Mouse (Mus musculus) left cerebral cortex, adult 18-20 months (tissue): ENCODE measurements around the gene AI481877. TPM values are rescaled to one million over a fixed set of nuclear protein-coding genes. Genes with fewer than 3 reads are reported as not detected.

Experiments
- DNase-seq, 2 experiments: peaks; one replicate each; pipeline ENCODE4 v3.0.0; 2021 to 2022; ENCODE audit warnings: low spot score in 2 of 2, mixed read lengths in 1 of 2
- total RNA-seq, 2 experiments: library from RNA; stranded (reverse); gene quantifications; 2 replicates each; pipeline ENCODE4 v1.2.3; 2021

The AI481877 gene
- total RNA-seq, 2 experiments from 2014 or later = not detected

DNA sequence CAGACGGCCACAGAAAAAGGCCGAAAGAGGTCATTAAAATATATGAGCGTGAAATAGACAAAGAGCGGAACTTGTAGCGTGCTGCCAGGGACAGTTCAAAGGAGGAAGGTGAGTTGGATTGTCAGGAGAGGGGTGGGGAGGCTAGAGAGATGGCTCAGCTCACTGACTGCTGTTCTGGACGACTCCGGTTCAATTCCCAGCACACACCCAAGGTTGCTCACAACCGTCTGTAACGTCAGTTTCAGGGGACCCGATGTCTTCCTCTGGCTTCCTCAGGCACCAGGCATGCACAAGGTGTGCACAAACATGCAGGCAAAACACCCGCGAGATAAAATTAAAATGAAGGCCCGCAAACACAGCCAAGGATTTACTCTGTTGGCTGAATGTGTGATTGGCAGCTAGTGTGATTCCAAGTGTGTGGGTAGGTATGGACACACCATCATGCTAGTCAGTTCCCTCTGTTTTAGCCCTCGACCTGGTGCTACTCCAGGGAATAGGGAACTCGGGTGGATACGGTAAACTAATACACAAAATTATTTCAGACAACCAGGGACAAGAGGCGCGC, 102.9 kb downstream of the AI481877 start:
- no peak for DNase-seq

DNA sequence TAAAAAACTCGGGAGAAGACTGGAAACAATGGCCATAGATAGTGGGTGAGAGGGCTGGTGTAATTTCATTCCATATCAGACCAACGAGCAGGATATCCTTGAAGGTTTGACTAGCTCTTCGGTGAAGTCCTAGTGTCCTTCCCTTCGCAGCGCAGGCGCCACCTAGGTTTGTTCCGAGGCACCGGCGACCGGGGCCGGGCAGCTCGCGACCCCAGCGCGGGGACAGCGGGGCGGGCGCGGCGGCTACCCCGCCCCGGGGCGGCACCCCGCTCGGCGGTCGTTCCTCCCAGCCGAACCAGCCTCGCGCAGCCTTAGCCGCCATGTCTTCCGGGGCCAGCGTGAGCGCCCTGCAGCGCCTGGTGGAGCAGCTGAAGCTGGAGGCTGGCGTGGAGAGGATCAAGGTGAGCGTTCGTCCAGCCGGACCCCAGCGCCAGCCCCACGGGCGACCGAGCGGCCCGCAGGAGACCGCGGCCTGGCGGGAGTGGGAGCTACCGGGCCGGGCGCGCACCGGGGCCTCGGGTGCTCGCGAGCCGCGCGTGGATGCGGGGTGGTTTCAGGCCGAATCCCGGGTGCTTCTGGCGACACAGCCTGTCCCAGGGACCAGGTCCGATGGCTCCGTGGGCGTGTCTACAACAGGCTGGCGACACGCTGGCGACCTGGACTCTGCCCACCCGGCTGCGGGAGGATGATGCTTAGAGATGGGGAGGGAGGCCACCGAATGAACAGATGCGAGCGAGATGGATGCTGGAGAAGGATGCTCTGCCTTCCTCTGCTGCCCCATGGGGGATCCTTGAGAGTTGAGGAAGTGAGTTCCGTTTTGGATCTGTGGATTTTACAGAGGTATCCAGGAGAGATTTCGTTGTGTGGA, 103.6 kb downstream of the AI481877 start, which contains the start of gene Gng10:
Gng10 (plus strand) TSS at position 171 of the 868 bp plus-strand sequence.
- peak; percentile 48 to 74 for DNase-seq

DNA sequence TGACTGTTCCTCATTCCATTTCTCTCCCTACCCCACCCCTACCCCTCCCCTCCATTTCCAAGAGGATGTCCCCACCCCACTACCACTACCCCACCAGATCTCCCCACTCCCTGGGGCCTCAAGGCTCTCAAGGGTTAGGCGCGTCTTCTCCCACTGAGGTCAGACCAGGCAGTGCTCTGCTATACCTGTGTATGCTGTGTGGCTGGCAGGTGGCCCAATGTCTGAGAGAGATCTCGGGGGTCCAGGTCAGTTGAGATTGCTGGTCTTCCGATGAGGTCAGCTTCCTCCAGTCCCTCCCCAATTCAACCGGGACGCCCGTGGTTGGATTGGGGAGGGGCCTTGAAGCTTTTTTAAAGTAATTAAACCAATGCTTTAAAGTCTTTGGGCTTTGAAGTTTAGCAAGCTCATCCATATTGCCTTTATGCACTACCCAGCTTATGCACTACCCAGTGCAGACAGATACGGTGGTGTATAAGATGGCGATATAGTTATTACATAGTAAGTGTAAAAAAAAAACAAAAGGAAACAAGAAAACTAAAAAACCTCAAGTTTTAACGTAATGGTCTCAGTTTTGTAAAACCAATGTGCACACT, 104.4 kb downstream of the AI481877 start:
- no peak for DNase-seq

DNA sequence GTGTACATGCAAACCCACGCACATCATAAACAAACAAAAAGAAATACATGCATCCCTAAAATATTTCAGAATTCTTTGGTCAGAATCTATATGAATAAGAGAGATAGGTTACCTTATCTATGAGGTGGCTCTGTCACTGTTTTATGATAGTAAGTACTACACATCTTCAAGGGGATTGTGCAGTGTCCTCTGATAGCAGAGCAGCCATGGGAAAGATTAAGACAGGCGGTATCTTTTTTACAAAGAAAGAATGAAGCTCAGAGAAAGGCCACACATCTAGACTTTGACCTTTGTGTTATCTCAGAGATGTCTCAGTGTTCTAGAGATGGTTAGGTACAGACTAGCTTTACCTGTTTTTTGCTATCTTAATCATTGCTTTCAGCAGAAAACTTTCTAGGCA, 121.9 kb downstream of the AI481877 start:
- no peak for DNase-seq

DNA sequence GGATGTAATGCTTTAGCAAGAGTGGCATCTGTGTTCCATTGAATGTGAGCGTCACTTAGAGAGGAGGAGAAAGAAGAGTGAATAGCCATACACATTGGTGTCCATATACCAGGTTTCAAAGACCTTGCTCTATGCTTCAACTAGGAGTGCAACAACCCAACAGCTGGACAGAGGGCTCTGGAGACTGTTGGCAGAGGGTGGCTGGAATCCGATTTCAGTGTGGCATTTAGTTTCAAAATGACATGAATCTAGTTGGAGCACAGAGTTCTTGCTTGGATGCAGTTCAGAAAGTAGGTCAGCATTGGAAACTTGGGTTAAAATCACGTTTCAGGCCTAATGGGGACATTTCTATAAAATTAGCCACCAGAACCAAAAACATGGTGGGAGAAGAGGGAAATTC, 123.6 kb downstream of the AI481877 start:
- DNase-seq = no peak

DNA sequence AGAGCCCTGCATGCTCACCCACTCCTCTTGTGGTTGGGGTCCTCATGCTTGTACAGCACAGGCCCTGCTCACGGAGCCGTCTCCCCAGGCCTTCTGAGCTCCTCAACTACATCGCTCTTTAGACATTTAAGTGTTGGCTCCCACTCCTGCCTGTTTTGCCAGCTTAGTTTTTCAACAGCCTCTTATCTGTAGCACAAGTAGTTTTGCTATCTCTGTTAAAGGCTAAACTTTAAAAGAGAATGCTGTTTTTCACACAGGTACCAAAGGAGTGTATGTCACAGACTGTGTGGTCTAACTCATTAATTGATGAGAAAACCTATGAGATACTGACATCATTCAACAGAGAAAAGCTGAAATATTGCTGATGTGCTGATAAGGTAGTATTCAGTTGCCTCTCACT, 127.3 kb downstream of the AI481877 start:
- no peak for DNase-seq

DNA sequence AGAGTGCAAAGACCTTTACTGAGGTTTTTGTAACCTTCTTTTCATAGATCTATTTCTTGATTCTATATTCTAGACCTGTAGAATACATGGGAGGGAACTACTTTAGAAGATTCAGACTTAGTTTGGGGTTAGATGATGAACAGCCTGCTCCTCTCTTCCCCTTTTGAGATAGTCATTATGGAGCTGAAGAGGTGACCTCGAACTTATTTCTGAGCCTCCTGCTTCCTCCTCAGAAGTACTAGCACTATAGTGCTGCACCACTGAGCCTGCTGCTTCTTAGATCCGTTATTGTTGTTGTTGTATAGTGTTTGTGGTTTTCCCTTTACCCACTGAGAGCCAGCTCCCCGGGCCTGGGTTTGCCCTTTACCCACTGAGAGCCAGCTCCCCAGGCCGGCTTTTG, 129.1 kb downstream of the AI481877 start:
- no peak for DNase-seq

DNA sequence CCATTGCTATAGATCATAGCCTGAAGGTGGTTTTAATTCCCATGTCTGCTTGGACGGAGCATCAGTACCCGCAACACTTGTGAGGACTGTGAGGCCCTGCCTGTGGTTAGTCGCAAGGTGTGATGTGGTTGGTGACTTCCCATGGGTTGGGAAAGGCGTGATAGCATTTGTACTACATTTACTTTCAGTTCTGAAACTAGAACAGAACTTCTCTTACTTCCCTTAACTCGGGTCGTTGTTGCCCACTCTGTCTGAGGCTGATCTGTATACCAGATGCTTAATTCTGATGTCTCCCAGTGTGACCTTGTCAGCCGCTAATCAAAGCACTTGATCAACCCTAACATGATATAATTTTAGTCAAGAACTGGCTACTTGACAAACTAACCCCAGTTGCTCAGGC, 129.6 kb downstream of the AI481877 start:
- DNase-seq = no peak

DNA sequence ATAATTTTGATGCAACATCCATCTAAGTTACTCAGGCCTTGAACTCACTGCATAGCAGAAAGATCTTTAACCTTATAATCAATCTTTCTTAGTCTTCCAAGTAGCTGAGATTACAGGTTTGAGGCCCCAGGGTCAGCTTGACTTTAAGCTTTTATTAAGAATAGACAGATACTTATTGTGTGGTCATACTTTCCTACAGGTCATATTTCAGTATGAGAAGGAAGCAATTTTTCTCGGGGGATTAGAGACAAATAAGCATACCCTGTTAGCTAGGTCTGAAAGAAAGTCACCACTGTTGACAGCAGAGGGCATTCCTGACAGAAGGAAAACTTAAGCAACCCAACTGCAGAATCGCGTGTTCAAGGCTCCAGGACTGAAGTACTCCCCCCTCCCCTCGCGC, 130.8 kb downstream of the AI481877 start:
- no peak for DNase-seq

DNA sequence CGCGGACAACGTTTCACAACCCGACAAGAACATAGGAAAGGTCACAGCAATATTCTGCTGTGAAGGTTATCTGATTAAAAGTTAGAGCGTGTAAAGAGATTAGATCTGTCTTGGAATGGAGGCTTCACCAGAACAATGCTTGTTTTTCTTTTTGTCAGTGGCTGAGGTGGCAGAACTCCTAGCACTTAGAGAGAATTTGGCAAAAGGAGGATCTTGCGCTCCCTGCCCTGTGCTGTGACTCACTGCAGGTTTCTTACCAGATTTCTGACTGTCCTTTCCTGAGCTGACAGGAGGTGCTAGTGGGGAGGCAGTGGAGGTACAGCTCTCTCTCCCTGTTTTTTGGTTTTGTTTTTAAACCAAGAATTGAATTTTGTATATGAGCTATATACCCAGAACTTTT, 131.8 kb downstream of the AI481877 start:
- DNase-seq = no peak

DNA sequence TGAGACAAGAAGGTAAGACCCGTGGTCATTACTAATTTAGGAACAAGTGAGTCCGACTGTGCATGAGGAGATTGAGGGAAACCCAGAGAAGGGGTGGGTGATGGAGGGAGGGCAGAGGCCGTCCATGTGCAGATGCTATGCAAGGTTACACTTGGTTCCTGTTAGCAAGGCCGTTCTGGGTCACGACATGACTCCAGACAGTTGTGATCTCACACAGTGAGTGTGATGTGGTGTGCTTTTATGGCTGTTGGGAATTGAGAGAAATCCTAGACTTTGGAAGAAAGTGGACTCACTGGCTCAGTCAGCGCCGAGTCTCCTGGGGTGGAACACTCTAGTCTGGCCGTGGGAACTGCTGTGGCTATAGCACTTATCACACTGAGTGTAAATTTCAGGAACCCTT, 132.6 kb downstream of the AI481877 start:
- DNase-seq = no peak

DNA sequence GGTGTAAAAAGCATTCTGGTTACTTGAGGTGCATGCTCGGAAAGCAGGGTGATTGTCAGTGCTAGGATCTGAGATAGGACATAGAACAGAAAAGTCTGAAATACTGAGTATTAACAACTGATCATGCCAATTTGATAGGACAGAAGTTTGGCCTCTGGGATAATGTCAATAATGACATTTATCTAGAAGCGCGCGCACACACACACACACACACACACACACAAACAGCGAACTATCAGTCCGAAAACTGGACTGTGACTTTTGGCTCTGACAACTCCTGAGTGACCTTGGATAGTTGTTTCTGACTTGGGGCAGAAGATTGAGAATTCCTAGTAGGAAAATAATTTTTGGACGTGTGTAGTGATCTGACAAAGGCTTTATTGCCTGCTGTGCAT, 135.0 kb downstream of the AI481877 start:
- no peak for DNase-seq

DNA sequence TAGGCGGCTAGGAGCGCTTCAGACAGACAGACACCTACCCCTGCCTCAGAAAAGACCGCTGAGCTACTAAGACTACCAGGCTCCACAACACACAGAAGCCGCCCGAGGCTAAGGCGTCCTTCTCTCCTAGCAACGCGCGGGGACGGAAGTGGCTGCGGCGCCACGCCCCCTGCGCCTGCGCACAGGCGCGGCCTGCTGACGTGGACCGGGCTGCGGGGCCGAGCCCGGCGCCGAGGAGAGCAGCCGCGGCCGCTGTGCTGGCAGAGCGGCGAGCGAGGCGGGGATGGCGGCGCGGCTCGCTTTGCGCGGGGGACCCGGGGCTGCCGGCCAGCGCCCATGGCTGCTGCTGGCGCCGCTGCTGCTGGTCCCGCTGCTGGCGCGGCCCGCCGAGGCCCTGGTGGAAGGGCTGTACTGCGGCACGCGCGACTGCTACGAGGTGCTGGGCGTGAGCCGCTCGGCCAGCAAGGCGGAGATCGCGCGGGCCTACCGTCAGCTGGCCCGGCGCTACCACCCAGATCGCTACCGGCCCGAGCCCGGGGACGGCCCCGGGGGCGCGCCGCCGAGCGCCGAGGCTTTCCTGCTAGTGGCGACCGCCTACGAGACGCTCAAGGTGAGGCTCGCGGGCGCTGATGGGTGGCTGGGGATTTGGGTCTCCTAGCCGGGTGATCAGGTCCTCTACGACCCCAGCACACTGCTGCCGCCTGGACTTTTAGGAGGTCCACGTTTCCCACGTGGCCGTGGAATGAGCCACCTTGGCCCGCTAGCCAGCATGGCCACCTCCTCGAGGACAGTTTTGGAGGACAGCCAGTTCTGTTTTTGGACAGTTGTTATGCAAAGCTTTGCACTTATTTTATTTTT, 135.6 kb downstream of the AI481877 start, which contains the start of gene Gm20503:
Gm20503 (plus strand) TSS at position 263 of the 858 bp plus-strand sequence.
- peak; percentile 90 to 94 for DNase-seq

DNA sequence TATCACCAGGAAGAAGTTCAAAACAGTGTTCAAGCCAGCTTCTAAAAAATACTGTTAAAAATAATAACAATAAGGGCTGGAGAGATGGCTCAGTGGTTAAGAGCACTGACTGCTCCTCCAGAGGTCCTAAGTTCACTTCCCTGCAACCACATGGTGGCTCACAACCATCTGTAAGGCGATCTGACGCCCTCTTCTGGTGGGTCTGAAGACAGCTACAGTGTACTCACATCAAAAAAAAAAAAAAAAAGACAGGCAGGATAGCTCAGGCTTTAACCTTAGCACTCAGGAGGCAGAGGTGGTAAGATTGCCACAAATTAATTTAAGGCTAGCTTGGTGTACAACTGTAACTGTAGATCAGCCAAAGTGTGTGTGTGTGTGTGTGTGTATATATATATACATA, 138.2 kb downstream of the AI481877 start:
- DNase-seq = no peak

DNA sequence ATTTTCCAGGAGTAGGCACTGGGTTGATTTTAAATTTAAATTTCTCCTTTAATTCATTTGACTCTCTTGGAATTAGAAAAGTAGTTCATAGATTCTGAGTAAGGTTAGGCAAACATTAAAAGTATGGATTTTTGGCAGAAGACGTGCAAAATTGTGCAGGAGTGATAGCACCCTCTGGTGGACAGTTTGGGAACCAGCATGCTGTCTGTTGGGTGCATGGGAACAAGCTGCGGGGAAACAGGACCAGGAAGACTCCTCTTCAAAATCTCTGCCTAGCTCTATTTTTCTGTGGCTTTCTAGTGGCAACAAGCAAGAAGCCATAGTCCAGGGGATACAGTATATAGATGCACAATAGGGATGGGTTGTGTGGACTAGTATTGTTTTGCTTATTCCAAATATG, 139.1 kb downstream of the AI481877 start:
- peak; percentile 75 to 78 for DNase-seq

DNA sequence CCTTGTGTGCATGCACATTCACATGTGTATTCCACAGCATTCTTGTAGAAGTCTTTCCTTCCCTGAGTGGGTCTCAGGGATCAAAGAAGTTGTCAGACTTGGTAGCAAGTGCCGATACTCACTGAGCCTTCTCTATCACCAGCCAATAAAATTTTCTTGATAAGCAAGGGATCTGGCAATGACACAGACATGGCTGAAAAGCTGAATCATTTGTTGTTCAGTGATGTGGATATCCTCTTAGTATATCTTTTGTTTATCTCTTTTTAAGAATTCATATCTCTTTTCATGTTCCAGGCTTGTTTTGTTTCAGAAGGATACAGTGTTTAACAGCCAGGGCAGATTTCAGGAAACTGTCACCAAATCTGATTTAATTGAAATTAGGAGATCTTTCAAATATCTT, 140.1 kb downstream of the AI481877 start:
- DNase-seq = no peak

DNA sequence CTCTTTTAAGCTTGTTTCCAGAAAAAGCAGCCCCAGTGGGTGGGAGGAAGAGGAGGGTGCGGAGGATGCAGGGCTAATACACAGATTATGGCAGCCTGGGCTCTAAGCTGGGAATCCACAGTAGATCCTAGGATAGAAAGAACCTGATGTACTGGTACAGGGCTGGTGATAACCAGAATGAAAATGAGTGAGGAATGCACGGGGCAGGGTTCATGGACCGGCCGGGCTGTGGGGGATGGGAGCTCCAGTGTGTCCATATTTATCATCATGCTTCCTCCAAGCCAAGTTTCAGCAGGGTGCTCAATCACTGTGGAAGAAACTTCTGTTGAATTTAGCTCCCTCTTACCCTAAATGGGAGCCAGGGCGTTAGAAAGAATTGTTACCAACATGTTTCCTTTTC, 141.7 kb downstream of the AI481877 start:
- DNase-seq = no peak

DNA sequence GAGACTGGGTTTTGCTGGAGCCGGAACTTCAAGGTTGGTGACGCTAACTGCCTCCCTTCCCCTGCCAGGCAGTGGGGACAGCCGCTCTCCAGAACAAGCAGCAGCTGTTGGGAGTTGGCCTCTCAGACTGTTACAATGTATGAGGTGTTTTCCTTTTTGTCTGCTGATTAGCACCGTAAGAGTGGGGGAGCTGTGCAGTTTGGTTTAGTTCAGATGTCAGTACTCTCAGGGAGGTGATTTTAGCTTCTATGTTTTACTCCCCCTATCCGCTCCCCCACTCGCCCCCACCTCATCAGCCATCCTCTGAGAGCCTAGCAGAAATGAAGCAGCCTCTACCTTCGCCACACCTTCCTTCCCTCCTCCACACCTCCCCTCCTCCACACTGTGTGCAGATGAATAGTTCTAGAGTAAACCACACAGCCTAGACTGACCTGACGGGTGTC, 143.5 kb downstream of the AI481877 start:
- no peak for DNase-seq

DNA sequence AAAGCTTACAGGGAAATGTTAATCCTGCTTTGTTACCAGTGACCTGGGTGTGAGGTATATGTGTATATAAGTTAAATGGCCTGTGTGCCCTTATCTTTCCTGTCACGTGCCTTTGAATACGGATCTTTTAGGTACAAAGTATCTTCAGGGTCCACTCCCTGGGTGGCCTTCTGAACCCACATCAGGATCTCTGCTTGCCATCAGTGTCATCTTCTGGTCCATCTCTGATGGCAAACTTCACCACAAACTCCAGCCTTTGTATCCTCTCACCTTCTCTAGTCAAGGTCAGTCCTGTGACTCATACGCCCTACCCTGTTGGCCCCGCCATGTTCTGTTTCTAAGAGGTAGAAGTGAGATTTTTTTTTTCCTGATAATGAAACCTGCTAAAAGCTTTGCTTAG, 144.0 kb downstream of the AI481877 start, which contains the start of gene Dnajc25:
Dnajc25 (plus strand) TSS at position 301 of the 400 bp plus-strand sequence.
- DNase-seq = no peak
